Mouse (Mus musculus): ENCODE measurements around the gene Methig1.
A peak's percentile ranks its signal among the peaks of the same experiment; 100 is the strongest.

DNA sequence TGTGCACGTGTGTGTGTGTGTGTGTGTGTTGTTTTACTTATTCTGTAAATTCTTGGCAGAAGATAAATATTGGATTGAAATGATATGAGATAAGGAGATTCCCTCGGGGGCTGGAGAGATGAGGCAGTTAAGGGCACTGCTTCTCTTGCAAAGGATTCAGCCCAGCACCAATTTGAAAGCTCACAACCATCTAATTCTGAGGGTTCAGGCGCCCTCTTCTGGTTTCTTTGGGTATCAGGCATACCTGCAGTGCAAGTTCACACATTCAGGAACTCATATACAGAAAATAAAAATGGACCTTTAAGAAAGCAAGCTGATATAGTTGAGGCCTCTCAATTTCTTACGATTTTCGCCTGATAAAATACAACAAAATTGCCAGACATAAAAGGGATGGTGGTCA, 22.1 kb downstream of the Methig1 start:
- TF ChIP-seq CTCF (IDR thresholded peaks at IDR 0.05; ENCODE audit: borderline replicate concordance, extremely low read depth, insufficient read depth, insufficient read length) (peak; percentile 71; the same call in 1 of the 2 replicates), POLR2A (IDR thresholded peaks at IDR 0.05; ENCODE audit: borderline replicate concordance, extremely low read depth, insufficient read depth, insufficient read length, poor library complexity, severe bottlenecking) (no peak)
